Mouse (Mus musculus) gastrocnemius, postnatal 4 days (tissue): ENCODE results near the gene Taf13. TPM values are rescaled to one million over a fixed set of nuclear protein-coding genes. Genes with fewer than 3 reads are reported as not detected.
"Not testable (repeated sequence)": the region's sequence is repeated elsewhere in the genome, so short reads cannot be mapped to it uniquely, and the experiment has no call there.

ENCODE experiments used
- DNase-seq, 2 experiments: peaks; one replicate each; pipeline ENCODE4 v3.0.0; 2021 to 2022; ENCODE audit warnings: low spot score in 2 of 2, mixed read lengths in 2 of 2
- long read RNA-seq, 2 experiments: library from polyadenylated mRNA; stranded (forward); transcript quantifications; one replicate each; pipeline ENCODE4 v2.0.0; 2021
- total RNA-seq, 2 experiments: library from RNA; stranded (reverse); gene quantifications; 2 replicates each; pipeline ENCODE4 v1.2.3; 2021

Taf13 gene
- 10 to 100 TPM; 20.6 to 20.8 TPM for total RNA-seq
- long read RNA-seq, experiment 1, transcript Taf13-204 (4 exons, 2,443 nt), result major isoform, 18 of 20 reads
- long read RNA-seq, experiment 1, partial matches to known transcripts, result 0 of 20 reads
- long read RNA-seq, experiment 1, other reads (novel, unspliced or antisense), result 0 of 20 reads
- long read RNA-seq, experiment 2, transcript Taf13-204 (4 exons, 2,443 nt), result major isoform, 23 of 24 reads
- long read RNA-seq, experiment 2, partial matches to known transcripts, result 0 of 24 reads
- long read RNA-seq, experiment 2, other reads (novel, unspliced or antisense), result 0 of 24 reads

GRCm38 (mm10) chr3:108571443-108572294 is at the start of gene Taf13:
Gene Taf13 (plus strand): TSS chr3:108571698.
- peak; percentile 91 to 96 for DNase-seq

GRCm38 (mm10) chr3:108523415-108523814 is 48.1 kb upstream of the Taf13 start:
- no peak for DNase-seq

GRCm38 (mm10) chr3:108528489-108528888 is 43.0 kb upstream of the Taf13 start:
- no peak for DNase-seq

GRCm38 (mm10) chr3:108533114-108533885 is 38.2 kb upstream of the Taf13 start:
- DNase-seq, result no peak

- DNase-seq, result no peak
These were observed 37.5 kb upstream of the Taf13 start, which contains the start of gene 1700013F07Rik for GRCm38 (mm10) chr3:108533951-108534350. Gene 1700013F07Rik (plus strand): TSS chr3:108534150.

GRCm38 (mm10) chr3:108535896-108536516 is 35.5 kb upstream of the Taf13 start:
- no peak for DNase-seq

GRCm38 (mm10) chr3:108536517-108537260 is 34.8 kb upstream of the Taf13 start, which contains the start of gene 5330417C22Rik:
Gene 5330417C22Rik (minus strand): TSS chr3:108536536.
- DNase-seq, result no peak

GRCm38 (mm10) chr3:108537303-108537702 is 34.2 kb upstream of the Taf13 start:
- DNase-seq, result peak; percentile 50 to 79

- DNase-seq, result no peak
These were observed 29.2 kb upstream of the Taf13 start for GRCm38 (mm10) chr3:108542299-108542698.

- peak; percentile 22 to 59 for DNase-seq
These were observed 17.4 kb upstream of the Taf13 start for GRCm38 (mm10) chr3:108554111-108554561.

- DNase-seq, result peak; percentile 77 to 93
These were observed 16.7 kb upstream of the Taf13 start for GRCm38 (mm10) chr3:108554587-108555312.

- no peak for DNase-seq
These were observed 13.6 kb upstream of the Taf13 start for GRCm38 (mm10) chr3:108557888-108558287.

- DNase-seq, result peak; percentile 86 to 96
These were observed 9.3 kb upstream of the Taf13 start, which contains the start of gene Tmem167b for GRCm38 (mm10) chr3:108562133-108562730. Gene Tmem167b (minus strand): TSS chr3:108562466.

- no peak for DNase-seq
These were observed 8.7 kb upstream of the Taf13 start for GRCm38 (mm10) chr3:108562777-108563271.

GRCm38 (mm10) chr3:108563309-108563708 is 8.2 kb upstream of the Taf13 start:
- DNase-seq, result peak; percentile 46 to 76

GRCm38 (mm10) chr3:108567990-108568877 is 3.3 kb upstream of the Taf13 start:
- no peak for DNase-seq

- not testable (repeated sequence) for DNase-seq
These were observed 1.9 kb upstream of the Taf13 start for GRCm38 (mm10) chr3:108569636-108570035.

- no peak for DNase-seq
These were observed 685 bp upstream of the Taf13 start for GRCm38 (mm10) chr3:108570813-108571212.
